Mouse (Mus musculus) CH12.LX (cell line): ENCODE results near the gene Grin1. TPM values are rescaled to one million over a fixed set of nuclear protein-coding genes. Genes with fewer than 3 reads are reported as not detected.

Experiments
- DNase-seq: peaks from one replicate; pipeline ENCODE4 v3.0.0-alpha.2; 2013; ENCODE audit errors: extremely low read depth
- H3K27ac ChIP-seq: 2 replicates; pipeline ENCODE4 v1.5.1; 2012; ENCODE audit warnings: low read depth, mild to moderate bottlenecking, control low read depth, moderate library complexity; ENCODE audit not compliant: insufficient read depth
- H3K27me3 ChIP-seq: replicated peaks from 2 replicates; pipeline ENCODE3; 2012; ENCODE audit warnings: inconsistent platforms
- H3K36me3 ChIP-seq, 2 experiments: replicated peaks in 1 of 2; 2 replicates each; pipeline versions ENCODE3 to v1.6.1; 2012; ENCODE audit warnings: inconsistent platforms in 1 of 2, low read length in 1 of 2, mild to moderate bottlenecking in 1 of 2, mixed read lengths in 1 of 2, moderate library complexity in 1 of 2; ENCODE audit not compliant: control insufficient read depth in 1 of 2, insufficient read depth in 1 of 2
- H3K4me1 ChIP-seq, 2 experiments: 2 replicates each; pipeline ENCODE4 v1.6.1; 2012; ENCODE audit warnings: inconsistent platforms in 1 of 2, moderate library complexity in 1 of 2; ENCODE audit not compliant: insufficient read depth in 2 of 2, control insufficient read depth in 1 of 2
- H3K4me2 ChIP-seq: 2 replicates; pipeline ENCODE4 v1.6.1; 2012; ENCODE audit warnings: low read depth, mild to moderate bottlenecking, control low read depth; ENCODE audit not compliant: poor library complexity, insufficient read depth, severe bottlenecking
- H3K4me3 ChIP-seq, 3 experiments: fragments of 150-350 bp in 1 of 3; sonication (generic) in 1 of 3; replicated peaks in 1 of 3; 2 replicates each; pipeline versions ENCODE3 to v1.5.1; 2011 to 2012; ENCODE audit warnings: low read depth in 2 of 3, low read length in 2 of 3, mild to moderate bottlenecking in 2 of 3, moderate library complexity in 2 of 3, control low read depth in 1 of 3, improper control_type of control experiment in 1 of 3, inconsistent platforms in 1 of 3, mixed read lengths in 1 of 3; ENCODE audit not compliant: poor library complexity in 1 of 3
- H3K79me2 ChIP-seq: replicated peaks from 2 replicates; pipeline ENCODE4 v1.6.1; 2012; ENCODE audit warnings: mild to moderate bottlenecking, moderate library complexity; ENCODE audit not compliant: control insufficient read depth, poor library complexity, insufficient read depth, severe bottlenecking; ENCODE audit errors: extremely low read depth
- H3K9ac ChIP-seq: 2 replicates; pipeline ENCODE4 v1.6.1; 2012; ENCODE audit warnings: low read depth, mild to moderate bottlenecking, control low read depth, moderate library complexity; ENCODE audit not compliant: insufficient read depth
- H3K9me3 ChIP-seq: replicated peaks from 2 replicates; pipeline ENCODE3; 2012; ENCODE audit warnings: low read length, inconsistent platforms, mixed read lengths
- BHLHE40 ChIP-seq: IDR thresholded peaks from 2 replicates; pipeline ENCODE4 v1.6.1; 2011; ENCODE audit warnings: mild to moderate bottlenecking, low read depth, low read length, improper control_type of control experiment
- CHD1 ChIP-seq: IDR thresholded peaks from 2 replicates; pipeline ENCODE4 v1.6.1; 2012; ENCODE audit warnings: low read depth, low read length, improper control_type of control experiment, inconsistent platforms
- CHD2 ChIP-seq: IDR thresholded peaks from 2 replicates; pipeline ENCODE4 v1.6.1; 2011; ENCODE audit warnings: low read length, improper control_type of control experiment
- CTCF ChIP-seq, 2 experiments: IDR thresholded peaks in 1 of 2; conservative IDR thresholded peaks in 1 of 2; 2 replicates each; pipeline ENCODE4 v1.5.1; 2011 to 2012; ENCODE audit warnings: low read depth in 2 of 2, low read length in 2 of 2, improper control_type of control experiment in 1 of 2, inconsistent platforms in 1 of 2, mild to moderate bottlenecking in 1 of 2, moderate library complexity in 1 of 2
- ELF1 ChIP-seq: IDR thresholded peaks from 2 replicates; pipeline ENCODE4 v1.6.1; 2014; ENCODE audit warnings: low read depth, mild to moderate bottlenecking, inconsistent platforms, low read length, improper control_type of control experiment
- EP300 ChIP-seq: IDR thresholded peaks from 2 replicates; pipeline ENCODE4 v1.6.1; 2011; ENCODE audit warnings: low read length, improper control_type of control experiment
- GABPA ChIP-seq: IDR thresholded peaks from 2 replicates; pipeline ENCODE4 v1.6.1; 2012; ENCODE audit warnings: low read depth, low read length, improper control_type of control experiment, inconsistent platforms; ENCODE audit not compliant: insufficient replicate concordance
- HCFC1 ChIP-seq: IDR thresholded peaks from 2 replicates; pipeline ENCODE4 v1.6.1; 2012; ENCODE audit warnings: low read depth, mild to moderate bottlenecking, inconsistent platforms, low read length, improper control_type of control experiment
- IRF4 ChIP-seq: IDR thresholded peaks from 2 replicates; pipeline ENCODE4 v1.6.1; 2014; ENCODE audit warnings: low read depth, mild to moderate bottlenecking, inconsistent platforms, low read length, improper control_type of control experiment
- JUN ChIP-seq: IDR thresholded peaks from 2 replicates; pipeline ENCODE4 v1.6.1; 2011; ENCODE audit warnings: low read depth, mild to moderate bottlenecking, low read length, improper control_type of control experiment, moderate library complexity; ENCODE audit not compliant: insufficient read depth
- JUND ChIP-seq: conservative IDR thresholded peaks from 2 replicates; pipeline ENCODE4 v1.6.1; 2011; ENCODE audit warnings: low read depth, low read length, improper control_type of control experiment
- MEF2A ChIP-seq: IDR thresholded peaks from 2 replicates; pipeline ENCODE4 v1.6.1; 2014; ENCODE audit warnings: low read depth, mild to moderate bottlenecking, inconsistent platforms, low read length, improper control_type of control experiment, borderline replicate concordance
- NELFE ChIP-seq: IDR thresholded peaks from 2 replicates; pipeline ENCODE4 v1.6.1; 2011; ENCODE audit warnings: low read depth, low read length, improper control_type of control experiment
- NRF1 ChIP-seq: IDR thresholded peaks from 2 replicates; pipeline ENCODE4 v1.6.1; 2014; ENCODE audit warnings: low read depth, mild to moderate bottlenecking, inconsistent platforms, low read length, improper control_type of control experiment, moderate library complexity
- PAX5 ChIP-seq: IDR thresholded peaks from 2 replicates; pipeline ENCODE4 v1.6.1; 2012; ENCODE audit warnings: low read length, inconsistent platforms, mixed read lengths
- POLR2A ChIP-seq: IDR thresholded peaks from 2 replicates; pipeline ENCODE4 v1.6.1; 2011; ENCODE audit warnings: low read depth, mild to moderate bottlenecking, improper control_type of control experiment, low read length
- RAD21 ChIP-seq: IDR thresholded peaks from 2 replicates; pipeline ENCODE4 v1.6.1; 2011; ENCODE audit warnings: low read depth, mild to moderate bottlenecking, low read length, improper control_type of control experiment, moderate library complexity
- RCOR1 ChIP-seq: conservative IDR thresholded peaks from 2 replicates; pipeline ENCODE4 v1.6.1; 2012; ENCODE audit warnings: low read depth, mild to moderate bottlenecking, inconsistent platforms, low read length, improper control_type of control experiment
- SIN3A ChIP-seq: IDR thresholded peaks from 2 replicates; pipeline ENCODE4 v1.6.1; 2012; ENCODE audit warnings: low read length, improper control_type of control experiment, inconsistent platforms
- SMC3 ChIP-seq: IDR thresholded peaks from 2 replicates; pipeline ENCODE4 v1.6.1; 2011; ENCODE audit warnings: low read depth, low read length, improper control_type of control experiment
- TBP ChIP-seq: conservative IDR thresholded peaks from 2 replicates; pipeline ENCODE4 v1.6.1; 2011; ENCODE audit warnings: low read depth, low read length, improper control_type of control experiment
- TCF12 ChIP-seq: IDR thresholded peaks from 2 replicates; pipeline ENCODE4 v1.6.1; 2014; ENCODE audit warnings: low read depth, mild to moderate bottlenecking, inconsistent platforms, low read length, improper control_type of control experiment
- UBTF ChIP-seq: IDR thresholded peaks from 2 replicates; pipeline ENCODE4 v1.6.1; 2012; ENCODE audit warnings: low read depth, mild to moderate bottlenecking, inconsistent platforms, low read length, improper control_type of control experiment, moderate library complexity
- USF1 ChIP-seq: IDR thresholded peaks from 2 replicates; pipeline ENCODE4 v1.6.1; 2014; ENCODE audit warnings: low read depth, mild to moderate bottlenecking, inconsistent platforms, low read length, improper control_type of control experiment
- USF2 ChIP-seq: conservative IDR thresholded peaks from 2 replicates; pipeline ENCODE4 v1.6.1; 2011; ENCODE audit warnings: low read depth, low read length, improper control_type of control experiment
- ZC3H11A ChIP-seq: IDR thresholded peaks from 2 replicates; pipeline ENCODE4 v1.6.1; 2012; ENCODE audit warnings: low read depth, mild to moderate bottlenecking, inconsistent platforms, low read length, improper control_type of control experiment
- ZKSCAN1 ChIP-seq: IDR thresholded peaks from 2 replicates; pipeline ENCODE4 v1.6.1; 2012; ENCODE audit warnings: low read depth, inconsistent platforms, low read length, improper control_type of control experiment, borderline replicate concordance
- ZMIZ1 ChIP-seq: IDR thresholded peaks from 2 replicates; pipeline ENCODE4 v1.6.1; 2012; ENCODE audit warnings: low read depth, mild to moderate bottlenecking, inconsistent platforms, low read length, improper control_type of control experiment
- ZNF384 ChIP-seq: IDR thresholded peaks from 2 replicates; pipeline ENCODE4 v1.6.1; 2012; ENCODE audit warnings: low read depth, low read length, improper control_type of control experiment, inconsistent platforms
- dilution Hi-C: fragments of 300-500 bp; cut with MboI; formaldehyde crosslinking; loops from 2 replicates; pipeline ENCODE4 v1.14.3; 2020; ENCODE audit warnings: low sequenced_read_pairs; ENCODE audit not compliant: extremely low pct_unique_long_range_greater_than_20kb, extremely low pct_ligation_motif_present
- in situ Hi-C: fragments of 300-500 bp; cut with MboI; formaldehyde crosslinking; loops from 3 replicates; pipeline ENCODE4 v1.14.3; 2019; ENCODE audit warnings: low sequenced_read_pairs, low pct_ligation_motif_present, low pct_unique_long_range_greater_than_20kb, mixed read lengths
- polyA plus RNA-seq: library from polyadenylated mRNA; unstranded; fragments of >175 nt; gene quantifications from 2 replicates; pipeline ENCODE4 v1.2.1, GENCODE M21; 2012; ENCODE audit warnings: low read depth; ENCODE audit not compliant: insufficient read length
- total RNA-seq, 2 experiments: library from RNA; depleted of rRNA; stranded (reverse); fragments of 300-350 nt in 1 of 2; fragments of >200 nt in 1 of 2; gene quantifications; 2 replicates each; pipeline ENCODE4 v1.2.3; 2012 to 2014

Gene Grin1
- total RNA-seq (2012; rRNA removed) (0.04 and 0.17 TPM in 2 replicates), total RNA-seq (2014; rRNA removed) (0.08 and 0.36 TPM in 2 replicates), polyA plus RNA-seq (0.06 TPM in 1 of 2 replicates, not detected in the other)

- Histone ChIP-seq H3K9me3 (peaks cover 5% of the 10 kb centered on the region), H3K27me3 (peaks cover 63% of the 10 kb centered on the region), H3K4me1 (peaks cover 4 to 5% of the 10 kb centered on the region in 2 experiments; a peak in 3 of 4 replicates), H3K27ac (no peak within 1 kb of the TSS), H3K79me2 (no peaks in the 10 kb centered on the region), H3K4me2 (no peak within 1 kb of the TSS), H3K4me3 (no peak within 1 kb of the TSS), H3K36me3 (no peaks in the 10 kb centered on the region), H3K9ac (no peak within 1 kb of the TSS)
- dilution Hi-C loops = no loop called here
- no peak for DNase-seq
- in situ Hi-C loops = no loop called here
- TF ChIP-seq EP300 = no peak
- no peak for TF ChIP-seq POLR2A
- no peak for TF ChIP-seq HCFC1
- no peak for TF ChIP-seq NRF1
- no peak for TF ChIP-seq TBP
- no peak for TF ChIP-seq ZNF384
- no peak for TF ChIP-seq ZMIZ1
- no peak for TF ChIP-seq ZKSCAN1
- TF ChIP-seq ELF1 = no peak
- no peak for TF ChIP-seq CTCF (conservative IDR thresholded peaks at IDR 0.05 in 1 of 2, IDR thresholded peaks at IDR 0.05 in 1 of 2; ENCODE audit: low read depth in 2 of 2, low read length in 2 of 2)
- no peak for TF ChIP-seq JUND
- no peak for TF ChIP-seq SIN3A
- TF ChIP-seq ZC3H11A = no peak
- TF ChIP-seq TCF12 = no peak
- no peak for TF ChIP-seq NELFE
- no peak for TF ChIP-seq SMC3
Measured at GRCm38 (mm10) chr2:25318971-25319773, at the start of gene Grin1. TSS of gene Grin1 (minus strand) at chr2:25319187.

GRCm38 (mm10) chr2:25365091-25365761 lies 46.2 kb upstream of the Grin1 start, which contains the start of gene Uap1l1:
TSS of gene Uap1l1 (minus strand) at chr2:25365682.
- H3K27me3 ChIP-seq = peaks cover 27% of the 10 kb centered on the region
- in situ Hi-C loops = loop anchor here (5.0 kb wide), 1 partner anchor 37 kb away; no protein-coding TSS in a partner anchor
- peaks cover 7 to 12% of the 10 kb centered on the region in 2 experiments; a peak in 3 of 4 replicates for H3K4me1 ChIP-seq
- dilution Hi-C loops = no loop called here
- DNase-seq = peak; percentile 75
- H3K4me2 ChIP-seq = peak within 1 kb of the TSS; percentile 88
- H3K36me3 ChIP-seq = peaks cover 20 to 42% of the 10 kb centered on the region in 2 experiments
- no peaks in the 10 kb centered on the region for H3K79me2 ChIP-seq
- H3K9me3 ChIP-seq = no peaks in the 10 kb centered on the region
- peak within 1 kb of the TSS; percentile 60 to 80 (median 69) for H3K4me3 ChIP-seq
- peak within 1 kb of the TSS; percentile 27; the same call in 1 of the 2 replicates for H3K27ac ChIP-seq
- peak within 1 kb of the TSS; percentile 71 for H3K9ac ChIP-seq
- TF ChIP-seq JUN (no peak), MEF2A (no peak), RCOR1 (no peak), CHD1 (no peak), ZKSCAN1 (no peak), NRF1 (no peak), PAX5 (no peak), USF1 (peak; percentile 51), BHLHE40 (peak; percentile 98), ELF1 (no peak), NELFE (peak; percentile 40), CHD2 (0 out of 2 replicates have a peak, but pooled peaks have one; percentile 40), JUND (no peak), USF2 (no peak), GABPA (no peak), TBP (no peak), IRF4 (no peak), SIN3A (peak; percentile 41; the same call in 1 of the 2 replicates), RAD21 (no peak), UBTF (peak; percentile 38; the same call in 1 of the 2 replicates)
